Mouse (Mus musculus) ES-Bruce4 (cell line): ENCODE results near the gene Rin3. TPM values are rescaled to one million over a fixed set of nuclear protein-coding genes. Genes with fewer than 3 reads are reported as not detected.

ENCODE experiments used
- H3K27ac ChIP-seq: 2 replicates; pipeline ENCODE4 v1.5.1; 2012; ENCODE audit warnings: low read length, inconsistent platforms; ENCODE audit not compliant: insufficient read depth
- H3K27me3 ChIP-seq: 2 replicates; pipeline ENCODE4 v1.6.1; 2012; ENCODE audit warnings: mild to moderate bottlenecking, low read length, inconsistent platforms; ENCODE audit not compliant: control insufficient read depth, poor library complexity, insufficient read depth, severe bottlenecking
- H3K36me3 ChIP-seq: 2 replicates; pipeline ENCODE4 v1.6.1; 2012; ENCODE audit warnings: inconsistent platforms, mild to moderate bottlenecking, low read length, moderate library complexity; ENCODE audit not compliant: control insufficient read depth, poor library complexity, insufficient read depth, severe bottlenecking
- H3K4me1 ChIP-seq: one replicate; pipeline ENCODE4 v1.8.1; 2011; ENCODE audit warnings: low read length; ENCODE audit not compliant: control insufficient read depth, insufficient read depth
- H3K4me3 ChIP-seq: 2 replicates; pipeline ENCODE4 v1.5.1; 2011; ENCODE audit warnings: low read depth, mild to moderate bottlenecking, low read length
- H3K9ac ChIP-seq: 2 replicates; pipeline ENCODE4 v1.6.1; 2012; ENCODE audit warnings: low read depth, mild to moderate bottlenecking, inconsistent platforms; ENCODE audit not compliant: poor library complexity, severe bottlenecking
- H3K9me3 ChIP-seq: replicated peaks from 2 replicates; pipeline ENCODE4 v1.6.1; 2012; ENCODE audit warnings: mild to moderate bottlenecking, low read length, inconsistent platforms; ENCODE audit not compliant: control insufficient read depth, poor library complexity, insufficient read depth, severe bottlenecking
- CTCF ChIP-seq: IDR thresholded peaks from one replicate; pipeline ENCODE4 v1.8.1; 2011; ENCODE audit warnings: low read depth, low read length
- EP300 ChIP-seq: IDR thresholded peaks from 2 replicates; pipeline ENCODE4 v1.6.1; 2011; ENCODE audit warnings: low read depth, low read length; ENCODE audit not compliant: insufficient read depth
- POLR2A ChIP-seq: IDR thresholded peaks from one replicate; pipeline ENCODE4 v1.8.1; 2011; ENCODE audit warnings: low read length; ENCODE audit not compliant: insufficient read depth
- polyA plus RNA-seq: library from polyadenylated mRNA; stranded (reverse); fragments of >200 nt; gene quantifications from 2 replicates; pipeline ENCODE4 v1.2.4, GENCODE M21; 2011; ENCODE audit warnings: low read depth; ENCODE audit not compliant: missing spikeins, insufficient read depth, insufficient read length

The Rin3 gene
- polyA plus RNA-seq, 1 experiment, result 8.7 TPM

DNA sequence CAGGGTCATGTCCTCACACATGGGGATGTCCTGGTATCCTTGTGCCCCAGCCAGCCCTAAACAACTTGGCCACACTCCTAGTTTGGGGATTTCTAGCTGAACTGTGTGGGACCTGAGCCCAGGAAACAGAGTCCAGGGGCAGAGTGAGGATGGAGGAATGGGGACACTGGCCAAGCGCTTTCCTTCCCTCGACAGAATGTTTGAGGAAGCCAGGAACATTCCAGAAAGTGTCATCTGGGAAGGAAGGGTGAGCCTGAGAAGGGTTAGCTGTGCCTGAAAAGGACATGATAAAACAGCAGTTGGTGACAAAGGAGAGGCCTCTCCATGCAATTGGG lies 42.0 kb downstream of the Rin3 start:
- no peaks in the 10 kb centered on the region for H3K9me3 ChIP-seq
- no peak overlapping the region for H3K27ac ChIP-seq
- TF ChIP-seq POLR2A, result no peak
- TF ChIP-seq EP300, result no peak
- H3K9ac ChIP-seq, result no peak overlapping the region
- no peak overlapping the region for H3K4me3 ChIP-seq
- H3K4me1 ChIP-seq, result no peaks in the 10 kb centered on the region
- no peaks in the 10 kb centered on the region for H3K27me3 ChIP-seq
- no peaks in the 10 kb centered on the region for H3K36me3 ChIP-seq

DNA sequence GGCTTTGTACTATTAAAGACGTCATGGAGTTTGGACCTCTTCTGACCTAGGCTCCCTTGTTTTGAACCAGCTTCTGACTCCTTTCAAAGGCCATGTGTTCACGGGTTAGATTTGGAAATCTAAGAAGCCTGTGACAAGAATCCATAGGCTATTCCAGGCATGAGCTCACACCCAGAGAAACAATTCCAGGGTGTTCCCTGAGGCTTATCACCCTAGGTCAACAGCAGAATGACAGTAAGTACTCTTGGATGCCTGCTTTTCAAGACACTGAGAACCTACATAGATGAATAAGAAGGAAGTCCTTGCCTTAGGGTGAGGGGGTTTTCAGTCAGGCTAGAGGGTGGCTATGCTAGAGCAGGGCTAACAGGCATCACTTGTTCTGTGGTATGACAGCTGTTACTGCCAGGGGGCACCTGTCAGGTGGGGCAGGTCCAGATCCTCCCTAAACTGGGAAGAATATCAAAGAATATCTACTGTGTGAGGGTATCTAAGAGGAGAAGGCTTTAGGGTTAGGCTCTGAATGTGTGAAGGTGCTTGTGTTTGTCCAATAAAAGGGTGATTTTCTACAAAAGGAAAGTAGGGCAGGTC lies 44.0 kb downstream of the Rin3 start:
- H3K27ac ChIP-seq, result peak overlapping the region; percentile 57
- H3K4me1 ChIP-seq, result no peaks in the 10 kb centered on the region
- no peak for TF ChIP-seq POLR2A
- TF ChIP-seq CTCF, result no peak
- peak; percentile 93 for TF ChIP-seq EP300
- H3K36me3 ChIP-seq, result no peaks in the 10 kb centered on the region
- H3K27me3 ChIP-seq, result no peaks in the 10 kb centered on the region
- no peak overlapping the region for H3K4me3 ChIP-seq
- no peak overlapping the region for H3K9ac ChIP-seq
- no peaks in the 10 kb centered on the region for H3K9me3 ChIP-seq

DNA sequence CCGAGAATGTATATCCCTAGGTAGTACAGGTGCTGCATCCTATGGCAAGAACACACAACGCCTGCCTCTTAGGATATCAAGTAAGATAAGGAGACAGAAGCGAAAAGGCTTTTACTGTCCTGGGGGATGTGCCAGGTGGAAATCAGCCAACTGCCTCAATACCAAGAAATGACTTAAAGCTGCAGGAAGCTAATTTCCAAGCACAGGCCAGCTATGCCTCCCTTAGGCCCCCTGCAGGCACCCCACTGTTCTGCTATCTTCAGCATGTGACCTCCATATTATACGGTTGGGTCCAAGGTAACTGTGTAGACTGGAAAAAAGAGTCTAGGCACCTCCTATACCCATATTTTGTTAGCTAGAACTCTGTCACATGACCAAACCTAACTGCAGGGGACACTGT lies 44.7 kb downstream of the Rin3 start:
- H3K4me3 ChIP-seq, result no peak overlapping the region
- H3K4me1 ChIP-seq, result no peaks in the 10 kb centered on the region
- no peaks in the 10 kb centered on the region for H3K9me3 ChIP-seq
- no peaks in the 10 kb centered on the region for H3K27me3 ChIP-seq
- H3K36me3 ChIP-seq, result no peaks in the 10 kb centered on the region
- TF ChIP-seq POLR2A (no peak), CTCF (no peak)
- peak overlapping the region; percentile 57 for H3K27ac ChIP-seq
- H3K9ac ChIP-seq, result no peak overlapping the region

DNA sequence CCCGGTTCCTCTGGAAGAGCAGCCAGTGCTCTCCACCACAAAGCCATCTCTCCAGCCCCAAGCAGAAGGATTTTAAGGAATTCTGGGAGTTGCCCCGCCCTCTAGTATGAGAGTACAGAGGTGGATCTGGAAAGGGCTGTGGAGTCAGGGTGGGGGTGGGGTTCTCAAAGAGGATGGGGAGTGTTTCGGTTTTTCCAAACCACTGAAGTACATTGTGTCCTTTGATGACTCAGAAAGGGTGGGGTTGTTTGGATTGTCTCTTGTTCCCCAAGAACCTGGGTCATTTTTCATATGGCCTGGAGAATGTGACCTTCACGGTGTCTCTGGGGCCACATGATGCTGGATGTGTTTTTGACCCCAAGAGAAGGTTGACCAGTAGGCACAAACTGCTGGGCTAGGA lies 45.2 kb downstream of the Rin3 start:
- Histone ChIP-seq H3K4me1 (no peaks in the 10 kb centered on the region), H3K27ac (peak overlapping the region; percentile 51), H3K36me3 (no peaks in the 10 kb centered on the region), H3K9ac (no peak overlapping the region), H3K4me3 (no peak overlapping the region), H3K9me3 (no peaks in the 10 kb centered on the region), H3K27me3 (no peaks in the 10 kb centered on the region)
- peak; percentile 63; the same call in 1 of the 2 replicates for TF ChIP-seq EP300
- TF ChIP-seq POLR2A, result no peak

DNA sequence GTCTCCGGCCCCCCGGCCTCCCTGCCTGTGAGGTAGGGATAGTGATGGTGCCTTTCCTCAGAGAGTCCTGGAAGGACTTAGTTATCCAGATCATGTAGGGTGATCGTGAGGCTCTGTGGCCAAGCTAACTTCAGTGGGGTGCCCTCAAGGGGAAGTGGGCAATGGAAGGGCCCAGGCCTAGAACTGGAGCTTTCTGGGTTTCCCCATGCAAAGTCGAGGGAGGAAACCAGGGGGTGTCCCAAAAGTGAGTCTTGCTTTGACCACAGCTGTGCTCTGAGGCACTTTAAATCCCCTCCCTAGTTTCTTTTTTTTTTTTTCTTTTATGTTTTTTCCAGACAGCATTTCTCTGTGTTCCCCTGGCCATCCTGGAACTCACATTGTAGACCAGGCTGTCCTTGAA lies 47.3 kb downstream of the Rin3 start:
- H3K9ac ChIP-seq, result no peak overlapping the region

DNA sequence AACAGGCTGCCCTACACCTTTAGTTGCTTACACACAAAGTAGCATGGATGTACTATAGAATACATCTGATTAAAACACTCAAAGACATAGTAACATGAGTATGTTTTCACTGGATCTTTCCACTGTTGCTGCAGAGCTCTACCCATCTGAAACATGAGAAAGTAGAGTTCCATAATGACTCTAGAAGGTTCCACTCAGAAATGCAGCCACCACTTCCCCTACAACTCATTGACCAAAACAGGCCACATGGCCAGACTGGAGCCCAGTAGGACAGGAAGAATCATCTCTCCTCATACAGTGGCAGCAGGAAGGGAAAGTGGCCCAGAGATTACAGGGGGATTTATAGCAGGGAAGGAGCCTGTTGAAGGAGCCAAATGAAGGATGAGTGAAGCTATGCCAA lies 47.9 kb downstream of the Rin3 start:
- Histone ChIP-seq H3K9me3 (no peaks in the 10 kb centered on the region), H3K4me1 (peaks cover 5% of the 10 kb centered on the region), H3K27me3 (no peaks in the 10 kb centered on the region), H3K36me3 (no peaks in the 10 kb centered on the region), H3K27ac (no peak overlapping the region), H3K4me3 (no peak overlapping the region), H3K9ac (no peak overlapping the region)
- TF ChIP-seq CTCF (no peak), POLR2A (no peak), EP300 (no peak)

More for the DNA sequence above, 47.3 kb downstream of the Rin3 start:
- no peaks in the 10 kb centered on the region for H3K36me3 ChIP-seq
- no peak overlapping the region for H3K27ac ChIP-seq
- no peaks in the 10 kb centered on the region for H3K27me3 ChIP-seq
- H3K4me1 ChIP-seq, result peaks cover 3% of the 10 kb centered on the region
- no peak overlapping the region for H3K4me3 ChIP-seq
- no peak for TF ChIP-seq CTCF
- H3K9me3 ChIP-seq, result no peaks in the 10 kb centered on the region

DNA sequence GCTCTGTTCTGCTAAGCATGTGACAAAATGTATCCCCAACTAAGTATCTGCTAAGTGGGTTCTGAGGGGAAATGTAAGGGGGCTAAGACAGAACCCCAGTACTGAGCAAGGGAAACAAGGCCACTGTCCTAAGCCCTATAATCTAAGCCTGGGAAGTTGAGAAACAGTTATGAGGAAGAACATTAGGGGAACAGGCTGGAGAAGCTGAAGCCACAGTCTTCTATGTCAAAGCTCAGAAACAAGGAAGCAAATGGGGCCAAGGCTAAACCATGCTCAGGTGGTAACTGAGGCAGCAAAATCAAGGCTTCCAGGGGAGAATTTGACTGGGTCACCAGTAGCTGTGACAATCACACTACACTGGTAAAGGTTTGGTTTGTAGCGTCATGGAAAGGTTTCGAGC lies 50.3 kb downstream of the Rin3 start:
- no peak overlapping the region for H3K9ac ChIP-seq
- no peaks in the 10 kb centered on the region for H3K36me3 ChIP-seq
- H3K27ac ChIP-seq, result no peak overlapping the region
- H3K4me1 ChIP-seq, result peaks cover 5% of the 10 kb centered on the region
- no peak overlapping the region for H3K4me3 ChIP-seq
- TF ChIP-seq EP300, result no peak
- TF ChIP-seq POLR2A, result no peak
- TF ChIP-seq CTCF, result no peak
- no peaks in the 10 kb centered on the region for H3K27me3 ChIP-seq
- H3K9me3 ChIP-seq, result no peaks in the 10 kb centered on the region
